Mouse (Mus musculus) kidney, adult 2 months (tissue): ENCODE data around the gene Mertk. TPM values are rescaled to one million over a fixed set of nuclear protein-coding genes. Genes with fewer than 3 reads are reported as not detected.

ENCODE experiments used
- DNase-seq: peaks from one replicate; pipeline ENCODE4 v3.0.0; 2021
- H3K27ac ChIP-seq: fragments of 200-500 bp; 2 replicates; pipeline ENCODE4 v1.5.1; 2012; ENCODE audit warnings: low read depth, low read length, control low read depth, inconsistent platforms; ENCODE audit not compliant: insufficient read depth
- H3K27me3 ChIP-seq: fragments of 200-500 bp; replicated peaks from 2 replicates; pipeline ENCODE4 v1.6.1; 2012; ENCODE audit warnings: mild to moderate bottlenecking, moderate library complexity, low read length, inconsistent platforms; ENCODE audit not compliant: control insufficient read depth, insufficient read depth
- H3K36me3 ChIP-seq: fragments of 200-500 bp; 2 replicates; pipeline ENCODE4 v1.6.1; 2012; ENCODE audit warnings: mild to moderate bottlenecking, moderate library complexity, low read length, inconsistent platforms; ENCODE audit not compliant: control insufficient read depth, insufficient read depth
- H3K4me1 ChIP-seq: fragments of 200-500 bp; 2 replicates; pipeline ENCODE4 v1.6.1; 2011; ENCODE audit warnings: low read length; ENCODE audit not compliant: control insufficient read depth, insufficient read depth
- H3K4me3 ChIP-seq: fragments of 200-500 bp; 2 replicates; pipeline ENCODE4 v1.5.1; 2011; ENCODE audit warnings: mild to moderate bottlenecking, low read depth, low read length, control low read depth; ENCODE audit not compliant: insufficient read depth
- CTCF ChIP-seq: fragments of 200-500 bp; conservative IDR thresholded peaks from 2 replicates; pipeline ENCODE4 v1.5.1; 2011; ENCODE audit warnings: low read depth, mild to moderate bottlenecking, control low read depth, low read length, moderate library complexity, mixed read lengths; ENCODE audit not compliant: insufficient read depth, insufficient read length
- POLR2A ChIP-seq: fragments of 200-500 bp; IDR thresholded peaks from one replicate; pipeline ENCODE4 v1.6.1; 2011; ENCODE audit warnings: low read depth, low read length, control low read depth
- WGBS: fragments of 180-500 bp; shearing (Covaris S2); methylation state at CpG from one replicate; pipeline ENCODE4 v1.1.7; 2018; 5-methylcytosine and 5-hydroxymethylcytosine counted together
- polyA plus RNA-seq: library from polyadenylated mRNA; depleted of rRNA; stranded (reverse); fragments of >200 nt; gene quantifications from 2 replicates; pipeline ENCODE4 v1.2.3, GENCODE M21; 2012

Mertk gene
- polyA plus RNA-seq, 1 experiment = 13.3 TPM

DNA sequence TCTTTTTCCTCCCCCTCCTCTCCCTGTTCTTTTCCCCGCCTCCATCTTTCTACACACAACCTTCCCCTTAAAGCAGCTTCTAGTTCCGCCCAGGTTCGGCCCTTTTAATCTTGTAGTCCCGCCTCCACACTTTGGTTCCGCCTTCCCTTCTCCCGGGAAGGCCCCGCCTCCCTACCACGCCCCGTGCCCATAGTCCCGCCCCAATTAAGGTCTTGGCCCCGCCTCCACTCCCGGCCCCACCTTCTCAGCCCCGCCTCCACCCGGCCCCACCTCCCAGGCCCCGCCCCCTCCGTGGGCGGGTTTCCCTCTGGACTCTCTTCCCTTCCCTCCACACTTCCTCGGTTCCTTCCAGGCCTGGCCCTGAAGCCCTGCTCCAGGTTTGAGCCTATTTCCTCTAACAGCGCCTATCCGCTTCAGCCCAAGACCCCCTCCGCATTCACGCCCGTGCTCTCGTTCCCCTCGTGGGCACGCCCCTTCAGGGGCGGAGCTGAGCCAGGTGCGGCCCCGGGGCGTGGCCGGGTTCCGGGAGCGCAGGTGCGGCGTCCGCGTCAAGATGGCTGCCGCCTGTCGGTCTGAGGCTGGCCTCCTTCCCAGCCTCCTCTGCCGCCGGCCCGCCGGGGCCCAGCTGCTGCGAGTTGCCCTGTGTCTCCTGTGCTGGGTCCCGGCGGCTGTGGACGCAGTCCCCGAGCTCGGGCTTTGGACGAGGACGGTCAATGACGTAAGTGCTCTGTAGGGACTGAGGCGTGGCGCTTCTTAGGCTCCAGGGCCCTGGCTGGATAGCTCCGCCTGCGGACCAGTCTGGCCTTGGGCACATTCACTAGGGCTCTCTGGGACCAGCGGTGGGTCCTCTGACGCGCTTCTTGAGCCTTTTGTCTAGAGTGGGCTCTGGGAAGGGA, 119.3 kb downstream of the Mertk start, which contains the start of gene Tmem87b:
TSS of gene Tmem87b (plus strand) at position 333 of the 896 bp plus-strand sequence.
- Histone ChIP-seq H3K4me3 (peak within 1 kb of the TSS; percentile 69), H3K27ac (peak within 1 kb of the TSS; percentile 92), H3K36me3 (no peaks in the 10 kb centered on the region), H3K4me1 (peaks cover 12% of the 10 kb centered on the region; the same call in 1 of the 2 replicates), H3K27me3 (no peaks in the 10 kb centered on the region)
- no peak for TF ChIP-seq CTCF
- peak; percentile 39 for TF ChIP-seq POLR2A
- WGBS = under 1% methylated on average over 59 of the region's 59 CpGs
- peak; percentile 97 for DNase-seq

- DNase-seq = peak; percentile 47
- 3% methylated on average over 14 of the region's 14 CpGs for WGBS
Observed at GRCm38 (mm10) chr2:128818956-128819643, 120.3 kb downstream of the Mertk start.

DNA sequence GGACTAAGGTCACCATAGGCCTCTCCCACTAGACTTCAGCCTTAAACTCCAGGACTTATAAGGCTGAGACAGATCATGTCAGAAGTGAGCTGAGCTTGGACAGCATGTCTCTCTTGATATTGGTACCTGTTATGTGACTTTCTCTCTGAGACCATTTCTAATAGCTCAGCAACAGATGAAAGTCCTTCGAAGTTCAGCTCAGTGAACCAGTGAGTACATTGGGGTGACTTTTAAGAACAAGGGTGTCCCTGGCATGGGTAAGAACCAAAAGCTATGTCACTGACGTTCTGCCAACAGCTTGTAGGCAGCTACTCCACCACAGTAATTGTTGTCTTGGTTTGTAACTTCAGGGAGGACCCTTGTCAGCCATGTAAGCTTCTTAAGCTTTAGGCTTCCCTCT, 121.9 kb downstream of the Mertk start:
- peaks cover 20% of the 10 kb centered on the region; the same call in 1 of the 2 replicates for H3K4me1 ChIP-seq
- no peaks in the 10 kb centered on the region; the same call in 1 of the 2 replicates for H3K36me3 ChIP-seq
- no peaks in the 10 kb centered on the region for H3K27me3 ChIP-seq
- H3K4me3 ChIP-seq = no peak overlapping the region
- no peak for TF ChIP-seq CTCF
- no peak for TF ChIP-seq POLR2A
- WGBS = 41% methylated on average over 2 of the region's 2 CpGs
- peak; percentile 70 for DNase-seq
- H3K27ac ChIP-seq = peak overlapping the region; percentile 60

More at GRCm38 (mm10) chr2:128818956-128819643, 120.3 kb downstream of the Mertk start:
- Histone ChIP-seq H3K27ac (peak overlapping the region; percentile 78), H3K27me3 (no peaks in the 10 kb centered on the region), H3K4me1 (peaks cover 17% of the 10 kb centered on the region; the same call in 1 of the 2 replicates), H3K4me3 (peak overlapping the region; percentile 69), H3K36me3 (no peaks in the 10 kb centered on the region; the same call in 1 of the 2 replicates)
- TF ChIP-seq POLR2A = no peak
- no peak for TF ChIP-seq CTCF

DNA sequence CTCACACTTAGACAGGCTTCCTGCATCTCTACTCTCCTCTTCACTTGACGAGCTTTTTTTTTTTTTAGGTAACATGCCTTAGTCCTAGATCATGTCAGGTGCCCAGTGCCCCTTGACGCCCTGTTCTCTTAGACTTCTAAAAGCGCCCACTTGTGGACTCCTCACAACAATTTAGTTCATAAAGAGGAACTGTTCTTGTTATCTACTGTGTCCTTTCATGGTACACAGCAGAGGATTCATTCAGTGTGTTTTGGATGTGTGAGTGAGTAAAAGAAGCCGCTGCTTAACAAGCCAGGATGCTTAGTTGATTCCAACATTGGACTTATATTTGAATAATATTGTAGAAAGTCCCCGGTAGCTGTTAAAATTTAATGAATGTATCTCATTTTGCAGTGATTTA, 125.1 kb downstream of the Mertk start:
- peaks cover 19% of the 10 kb centered on the region; the same call in 1 of the 2 replicates for H3K4me1 ChIP-seq
- WGBS = 73% methylated on average over 5 of the region's 5 CpGs
- no peaks in the 10 kb centered on the region for H3K27me3 ChIP-seq

DNA sequence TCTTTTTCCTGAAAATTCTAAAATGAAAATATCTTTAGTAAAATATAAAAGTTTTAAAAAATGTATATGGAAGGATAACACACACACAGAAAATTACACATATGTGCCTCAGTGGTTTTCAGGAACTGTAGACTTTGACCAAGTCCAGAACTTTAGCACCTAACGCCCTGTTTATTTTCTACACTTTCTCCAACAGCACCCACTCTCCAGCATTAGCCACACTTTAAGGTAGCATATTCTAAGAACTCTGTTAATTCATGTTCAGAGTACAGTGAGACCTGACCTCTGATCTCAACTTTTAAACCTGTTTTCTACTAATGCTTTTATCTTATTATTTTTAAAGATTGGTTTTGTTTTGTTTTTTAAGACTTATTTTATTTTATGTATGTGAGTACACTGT, 129.0 kb downstream of the Mertk start:
- WGBS = 70% methylated on average over 1 of the region's 1 CpGs
- no peak overlapping the region for H3K4me3 ChIP-seq
- TF ChIP-seq CTCF = no peak
- TF ChIP-seq POLR2A = no peak
- peaks cover 11% of the 10 kb centered on the region; the same call in 1 of the 2 replicates for H3K4me1 ChIP-seq
- DNase-seq = peak; percentile 62
- H3K27ac ChIP-seq = no peak overlapping the region
- H3K27me3 ChIP-seq = no peaks in the 10 kb centered on the region
- H3K36me3 ChIP-seq = peaks cover 12% of the 10 kb centered on the region

More for the DNA sequence above, 125.1 kb downstream of the Mertk start:
- no peak overlapping the region for H3K27ac ChIP-seq
- no peak overlapping the region for H3K4me3 ChIP-seq
- no peak for DNase-seq
- no peak for TF ChIP-seq CTCF
- no peak for TF ChIP-seq POLR2A
- H3K36me3 ChIP-seq = peaks cover 1% of the 10 kb centered on the region

- no peak overlapping the region for H3K27ac ChIP-seq
- H3K4me3 ChIP-seq = no peak overlapping the region
- no peaks in the 10 kb centered on the region for H3K27me3 ChIP-seq
- DNase-seq = no peak
- H3K4me1 ChIP-seq = peaks cover 3% of the 10 kb centered on the region; the same call in 1 of the 2 replicates
- TF ChIP-seq POLR2A (no peak), CTCF (no peak)
- H3K36me3 ChIP-seq = peaks cover 14% of the 10 kb centered on the region
- WGBS = 84% methylated on average over 3 of the region's 3 CpGs
Observed at GRCm38 (mm10) chr2:128832611-128833010, 133.9 kb downstream of the Mertk start.

GRCm38 (mm10) chr2:128833035-128833434, 134.3 kb downstream of the Mertk start:
- DNase-seq = peak; percentile 35
- no peak overlapping the region for H3K27ac ChIP-seq
- H3K4me1 ChIP-seq = peaks cover 3% of the 10 kb centered on the region; the same call in 1 of the 2 replicates
- peaks cover 14% of the 10 kb centered on the region for H3K36me3 ChIP-seq
- 78% methylated on average over 2 of the region's 2 CpGs for WGBS
- H3K27me3 ChIP-seq = no peaks in the 10 kb centered on the region
- H3K4me3 ChIP-seq = no peak overlapping the region
- no peak for TF ChIP-seq CTCF
- no peak for TF ChIP-seq POLR2A
